Mouse (Mus musculus) G1E (cell line): Measurements from ENCODE around the gene Apoa1. TPM values are rescaled to one million over a fixed set of nuclear protein-coding genes. Genes with fewer than 3 reads are reported as not detected.
A peak's percentile ranks its signal among the peaks of the same experiment; 100 is the strongest.

Experiments
- ATAC-seq: 2 replicates; pipeline ENCODE4 v1.8.0; 2016; ENCODE audit warnings: mild to moderate bottlenecking; ENCODE audit not compliant: insufficient number of reproducible peaks, poor library complexity, low FRiP score, severe bottlenecking; ENCODE audit errors: extremely low read depth
- DNase-seq: peaks from one replicate; pipeline ENCODE4 v3.0.0; 2012; ENCODE audit warnings: low spot score
- H3K27me3 ChIP-seq: 2 replicates; pipeline ENCODE4 v1.6.1; 2012; ENCODE audit warnings: mild to moderate bottlenecking, low read length, inconsistent platforms; ENCODE audit not compliant: insufficient read depth
- H3K36me3 ChIP-seq: replicated peaks from 2 replicates; pipeline ENCODE3; 2012; ENCODE audit warnings: mild to moderate bottlenecking, inconsistent platforms
- H3K4me1 ChIP-seq: 2 replicates; pipeline ENCODE4 v1.6.1; 2012; ENCODE audit warnings: low read depth, low read length, inconsistent platforms, mixed read lengths; ENCODE audit not compliant: insufficient read depth
- H3K4me3 ChIP-seq: 2 replicates; pipeline ENCODE4 v1.5.1; 2012; ENCODE audit warnings: low read depth, mild to moderate bottlenecking, inconsistent platforms, low read length, moderate library complexity, mixed read lengths
- H3K9me3 ChIP-seq: replicated peaks from 2 replicates; pipeline ENCODE4 v1.6.1; 2012; ENCODE audit warnings: inconsistent platforms
- CTCF ChIP-seq: IDR thresholded peaks from 2 replicates; pipeline ENCODE4 v1.5.1; 2012; ENCODE audit warnings: low read depth, low read length, inconsistent platforms, mixed read lengths
- GATA1 ChIP-seq: IDR thresholded peaks from 2 replicates; pipeline ENCODE4 v1.6.1; 2012; ENCODE audit warnings: borderline replicate concordance, low read length, inconsistent platforms, mixed read lengths
- GATA2 ChIP-seq: IDR thresholded peaks from 2 replicates; pipeline ENCODE4 v1.6.1; 2012; ENCODE audit warnings: low read depth, low read length, inconsistent platforms, borderline replicate concordance
- POLR2AphosphoS5 ChIP-seq: IDR thresholded peaks from 2 replicates; pipeline ENCODE4 v1.6.1; 2012; ENCODE audit warnings: low read depth, low read length, inconsistent platforms; ENCODE audit not compliant: insufficient replicate concordance
- TAL1 ChIP-seq: conservative IDR thresholded peaks from 2 replicates; pipeline ENCODE4 v1.6.1; 2012; ENCODE audit warnings: low read depth, low read length, inconsistent platforms, mixed read lengths
- polyA plus RNA-seq: library from polyadenylated mRNA; stranded (reverse); fragments of >175 nt; gene quantifications from 2 replicates; pipeline ENCODE4 v1.2.3, GENCODE M21; 2012
- total RNA-seq, 2 experiments: library from RNA; stranded (forward) in 1 of 2; stranded (reverse) in 1 of 2; fragments of 200-1000 nt in 1 of 2; fragments of >200 nt in 1 of 2; fragmentation: Nextera tagmentation in 1 of 2; gene quantifications; 2 replicates each; pipeline ENCODE4 v1.2.3; 2014 to 2017

Gene Apoa1
- total and polyA plus RNA-seq, 3 experiments = 1.5 TPM; not detected in 2

DNA sequence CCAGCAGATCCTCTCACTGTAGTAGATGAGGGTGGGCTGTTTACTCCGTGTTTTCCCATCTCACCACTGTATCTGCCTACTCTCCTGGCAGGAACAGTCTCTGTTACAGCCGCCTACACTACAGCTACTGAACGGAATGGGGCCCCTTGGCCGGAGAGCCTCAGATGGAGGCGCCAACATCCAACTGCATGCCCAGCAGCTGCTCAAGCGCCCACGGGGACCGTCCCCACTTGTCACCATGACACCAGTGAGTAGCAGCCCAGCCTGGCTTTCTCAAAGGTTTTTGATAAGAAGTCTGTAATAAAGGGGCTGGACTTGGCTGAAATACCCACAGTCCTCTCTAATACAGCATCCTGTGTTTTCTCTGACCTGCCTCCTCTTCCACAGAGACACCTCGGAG lies 29.9 kb upstream of the Apoa1 start:
- Histone ChIP-seq H3K4me3 (no peak overlapping the region), H3K36me3 (peaks cover 95% of the 10 kb centered on the region), H3K4me1 (peaks cover 50% of the 10 kb centered on the region), H3K9me3 (no peaks in the 10 kb centered on the region), H3K27me3 (no peaks in the 10 kb centered on the region)
- TF ChIP-seq TAL1 (no peak), GATA2 (no peak), GATA1 (no peak), POLR2AphosphoS5 (no peak), CTCF (no peak)
- ATAC-seq (no peak), DNase-seq (no peak)

DNA sequence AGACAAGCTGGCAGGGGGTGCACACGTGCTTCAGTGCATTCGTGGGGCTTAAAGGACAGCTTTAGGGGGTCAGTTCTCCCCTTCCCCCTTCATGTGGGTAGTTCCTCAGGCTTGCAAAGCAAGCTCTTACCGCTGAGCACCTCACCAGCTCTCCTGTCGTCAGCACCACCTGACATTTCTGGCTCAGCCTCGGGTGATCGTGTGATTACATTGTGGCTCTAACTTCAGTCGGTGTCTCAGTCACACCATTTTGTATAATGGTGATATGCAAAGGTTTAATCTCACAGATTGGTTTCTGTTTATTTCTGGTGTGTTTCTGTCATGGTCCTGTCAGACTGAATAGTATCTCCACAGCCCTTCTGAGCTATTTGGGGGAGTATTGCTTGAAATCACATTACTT lies 29.4 kb upstream of the Apoa1 start:
- Histone ChIP-seq H3K9me3 (no peaks in the 10 kb centered on the region), H3K4me1 (peaks cover 54% of the 10 kb centered on the region), H3K27me3 (no peaks in the 10 kb centered on the region), H3K4me3 (no peak overlapping the region), H3K36me3 (peaks cover 94% of the 10 kb centered on the region)
- DNase-seq = no peak
- ATAC-seq = no peak
- TF ChIP-seq GATA1 = no peak
- TF ChIP-seq GATA2 = no peak
- TF ChIP-seq POLR2AphosphoS5 = no peak
- TF ChIP-seq CTCF = no peak
- TF ChIP-seq TAL1 = no peak

DNA sequence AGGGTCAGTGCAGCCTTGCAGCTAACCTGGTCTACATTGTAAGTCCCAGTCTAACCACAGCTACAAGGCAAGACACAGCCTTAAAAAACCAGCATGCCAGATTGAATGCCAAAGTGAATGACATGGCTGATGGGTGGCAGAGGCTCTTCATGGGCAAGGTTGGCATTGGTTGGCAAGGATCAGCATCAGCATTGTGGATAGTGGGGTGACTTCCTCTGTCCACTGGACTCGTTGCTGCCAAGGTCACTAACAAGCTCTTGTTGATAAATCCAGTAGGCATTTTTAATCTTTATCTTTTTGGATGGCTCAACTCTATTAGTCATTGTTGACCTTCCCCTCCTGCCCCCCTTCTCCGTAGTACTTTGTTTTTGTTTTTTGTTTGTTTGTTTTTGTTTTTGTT lies 28.8 kb upstream of the Apoa1 start:
- H3K4me1 ChIP-seq = peaks cover 61% of the 10 kb centered on the region
- DNase-seq (no peak), ATAC-seq (no peak)
- no peak overlapping the region for H3K4me3 ChIP-seq
- no peaks in the 10 kb centered on the region for H3K27me3 ChIP-seq
- no peaks in the 10 kb centered on the region for H3K9me3 ChIP-seq
- H3K36me3 ChIP-seq = peaks cover 94% of the 10 kb centered on the region
- TF ChIP-seq CTCF (no peak), TAL1 (no peak), GATA1 (no peak), POLR2AphosphoS5 (no peak), GATA2 (no peak)

DNA sequence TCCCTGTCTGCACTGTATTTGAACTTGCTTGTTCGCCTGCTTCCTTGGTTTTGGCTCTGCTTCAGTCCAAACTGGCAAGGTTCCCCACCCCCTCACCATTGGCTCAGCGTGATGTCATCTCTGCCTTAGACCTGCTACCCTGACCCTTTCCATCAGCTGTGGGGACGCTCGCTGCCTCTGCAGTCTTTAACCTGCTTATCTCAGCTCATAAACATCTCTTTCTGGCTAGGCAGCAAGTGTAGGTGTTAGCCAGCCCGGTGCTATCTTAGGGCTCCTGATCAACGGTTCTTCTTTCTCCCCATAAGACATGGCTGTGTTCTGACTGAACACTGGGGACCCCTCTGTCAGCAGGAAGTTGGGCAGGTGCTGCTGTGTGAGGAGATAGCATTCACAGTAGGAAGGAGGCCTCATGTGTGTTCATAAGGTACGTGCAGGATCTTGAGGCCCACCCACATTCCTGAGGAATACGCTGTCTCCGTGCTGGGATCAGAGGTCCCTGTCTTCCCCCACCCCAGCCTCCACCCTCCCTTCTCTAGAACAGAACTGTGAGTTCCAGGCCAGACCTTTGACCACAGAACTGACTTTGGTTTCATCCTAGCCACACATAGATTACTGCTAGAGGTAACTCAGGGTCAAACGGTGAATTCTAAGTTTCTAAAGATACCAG lies 21.4 kb upstream of the Apoa1 start:
- ATAC-seq = peak; percentile 89
- H3K36me3 ChIP-seq = peaks cover 88% of the 10 kb centered on the region

DNA sequence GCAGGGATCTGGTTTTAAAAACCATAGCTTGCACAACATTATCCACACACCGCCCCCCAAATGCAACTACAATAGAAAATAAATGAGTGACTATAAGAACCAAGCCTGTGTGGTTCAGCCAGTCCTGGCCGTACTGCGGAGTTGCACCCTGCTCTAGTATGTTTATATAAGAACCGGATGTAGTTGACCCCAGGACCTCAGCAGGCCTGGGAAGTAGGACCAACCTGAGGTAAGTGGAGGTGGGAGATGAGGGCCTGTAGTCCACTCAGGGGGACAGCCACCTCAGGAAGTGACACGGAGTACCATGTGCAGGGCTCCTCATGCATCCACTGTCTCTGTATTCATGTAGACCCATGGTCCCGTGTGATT lies 20.9 kb upstream of the Apoa1 start:
- H3K4me3 ChIP-seq = peak overlapping the region; percentile 46; the same call in 1 of the 2 replicates
- ATAC-seq (no peak), DNase-seq (no peak)
- no peaks in the 10 kb centered on the region for H3K9me3 ChIP-seq
- peaks cover 88% of the 10 kb centered on the region for H3K36me3 ChIP-seq
- H3K4me1 ChIP-seq = peaks cover 90% of the 10 kb centered on the region
- no peaks in the 10 kb centered on the region for H3K27me3 ChIP-seq
- no peak for TF ChIP-seq GATA2
- no peak for TF ChIP-seq TAL1
- TF ChIP-seq GATA1 = no peak
- no peak for TF ChIP-seq CTCF
- no peak for TF ChIP-seq POLR2AphosphoS5

More for the DNA sequence above, 21.4 kb upstream of the Apoa1 start:
- Histone ChIP-seq H3K4me1 (peaks cover 90% of the 10 kb centered on the region), H3K4me3 (peak overlapping the region; percentile 31; the same call in 1 of the 2 replicates), H3K9me3 (no peaks in the 10 kb centered on the region), H3K27me3 (no peaks in the 10 kb centered on the region)
- no peak for TF ChIP-seq POLR2AphosphoS5
- TF ChIP-seq TAL1 = peak; percentile 73
- TF ChIP-seq GATA2 = no peak
- DNase-seq = peak; percentile 94

DNA sequence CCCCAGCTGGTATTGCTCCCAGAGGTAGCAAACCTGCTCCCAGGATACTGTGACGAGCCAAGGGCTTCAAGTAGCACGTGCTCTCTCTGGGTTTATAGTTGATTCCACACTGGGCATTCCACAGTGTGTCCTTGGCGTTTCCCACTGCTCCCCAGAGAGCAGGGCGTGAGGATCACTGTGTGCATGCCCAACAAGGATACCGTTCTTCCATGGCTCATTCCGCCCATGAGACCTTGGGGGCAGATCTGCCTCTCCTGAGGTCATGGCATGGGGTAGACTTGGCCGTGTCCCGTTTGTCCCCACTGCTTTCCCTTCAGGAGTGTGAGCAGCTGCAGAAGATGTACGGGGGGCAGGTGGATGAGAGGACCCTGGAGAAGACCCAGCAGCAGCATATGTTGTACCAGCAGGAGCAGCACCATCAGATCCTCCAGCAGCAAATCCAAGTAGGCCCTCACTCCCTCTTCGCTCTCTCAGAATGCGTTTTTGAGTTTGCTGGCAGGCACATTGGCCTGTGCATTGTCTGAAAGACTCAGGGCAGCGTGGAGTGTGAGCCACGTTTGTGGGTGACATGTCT lies 19.9 kb upstream of the Apoa1 start:
- ATAC-seq (no peak), DNase-seq (no peak)
- peaks cover 91% of the 10 kb centered on the region for H3K4me1 ChIP-seq
- H3K4me3 ChIP-seq = no peak overlapping the region
- no peaks in the 10 kb centered on the region for H3K9me3 ChIP-seq
- TF ChIP-seq POLR2AphosphoS5 = no peak
- no peaks in the 10 kb centered on the region for H3K27me3 ChIP-seq
- H3K36me3 ChIP-seq = peaks cover 89% of the 10 kb centered on the region
